Mouse (Mus musculus) gastrocnemius, postnatal 4 days (tissue): ENCODE results near the gene Apoe. TPM values are rescaled to one million over a fixed set of nuclear protein-coding genes. Genes with fewer than 3 reads are reported as not detected.

Source experiments
- DNase-seq, 2 experiments: peaks; one replicate each; pipeline ENCODE4 v3.0.0; 2021 to 2022; ENCODE audit warnings: low spot score in 2 of 2, mixed read lengths in 2 of 2
- total RNA-seq, 2 experiments: library from RNA; stranded (reverse); gene quantifications; 2 replicates each; pipeline ENCODE4 v1.2.3; 2021

Apoe gene
- total RNA-seq, 2 experiments from 2014 or later, result 136 to 167 TPM

DNA sequence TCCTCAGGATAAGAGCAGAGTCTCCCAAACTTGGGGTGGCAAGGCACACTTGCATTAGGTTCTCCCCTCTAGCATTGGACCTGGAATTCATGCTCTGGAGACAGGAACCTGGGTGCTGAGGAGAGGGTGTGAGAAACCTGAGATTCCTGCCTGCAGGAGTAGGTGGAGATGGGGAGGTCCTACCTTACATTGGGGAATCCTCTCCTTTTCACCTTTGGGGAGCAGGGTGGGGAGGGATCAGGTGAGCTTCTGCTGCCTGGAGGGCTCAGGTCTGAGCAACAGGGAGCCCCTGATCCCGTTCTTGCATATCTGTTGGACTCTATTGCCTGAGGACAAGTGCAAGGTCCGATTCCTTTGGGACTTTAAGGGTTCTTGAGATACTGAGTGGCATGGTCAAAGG lies 17.8 kb upstream of the Apoe start:
- no peak for DNase-seq

- DNase-seq, result no peak
Observed at GRCm38 (mm10) chr7:19716055-19716682, 17.2 kb upstream of the Apoe start.

- DNase-seq, result peak; percentile 90 to 98
Observed at GRCm38 (mm10) chr7:19715239-19716054, 16.5 kb upstream of the Apoe start, which contains the start of gene Tomm40. Gene Tomm40, minus strand, starts transcription at chr7:19715438.

GRCm38 (mm10) chr7:19714836-19715235 lies 15.8 kb upstream of the Apoe start:
- no peak for DNase-seq

DNA sequence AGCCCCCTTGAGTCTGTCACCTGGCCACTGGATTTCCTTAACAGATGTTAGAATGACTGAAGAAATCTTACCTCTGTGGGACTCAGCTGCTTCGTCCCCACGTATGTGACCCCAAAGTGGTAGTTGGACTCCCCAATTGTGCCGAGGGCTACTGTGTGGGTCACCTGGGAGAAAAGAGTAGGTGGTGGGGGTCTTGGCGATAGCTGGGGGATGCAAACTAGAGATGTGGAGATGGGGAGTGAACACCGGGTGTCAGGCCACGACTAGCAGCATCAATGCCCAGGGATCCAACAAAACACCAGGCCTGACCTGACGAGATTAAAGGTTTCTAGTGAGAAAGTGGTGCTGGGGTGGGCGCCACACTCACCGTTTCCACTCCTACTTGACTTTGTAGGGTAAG lies 14.6 kb upstream of the Apoe start:
- DNase-seq, result no peak

DNA sequence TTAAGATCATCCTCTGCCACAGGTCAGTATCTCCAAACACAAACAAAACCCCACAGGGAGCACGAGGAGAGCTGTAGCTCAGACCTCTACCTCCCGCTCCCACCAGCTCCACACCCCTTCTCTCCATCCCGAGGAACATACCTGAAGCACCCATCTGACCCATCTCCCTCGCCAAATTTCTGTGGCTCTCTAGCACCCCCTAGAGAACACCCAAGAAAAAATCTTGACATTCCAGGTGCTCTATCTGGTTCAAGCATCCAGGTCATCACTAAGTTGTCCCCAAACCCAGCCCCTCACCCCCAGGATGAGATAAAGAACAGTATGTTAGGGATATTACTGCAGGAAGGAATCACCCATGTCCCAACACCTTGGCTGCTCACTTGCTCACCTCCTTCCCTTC lies 14.2 kb upstream of the Apoe start:
- no peak for DNase-seq

GRCm38 (mm10) chr7:19712414-19712813 lies 13.4 kb upstream of the Apoe start:
- no peak for DNase-seq

GRCm38 (mm10) chr7:19710650-19711049 lies 11.7 kb upstream of the Apoe start:
- DNase-seq, result no peak

GRCm38 (mm10) chr7:19705271-19705670 lies 6.3 kb upstream of the Apoe start:
- no peak for DNase-seq

DNA sequence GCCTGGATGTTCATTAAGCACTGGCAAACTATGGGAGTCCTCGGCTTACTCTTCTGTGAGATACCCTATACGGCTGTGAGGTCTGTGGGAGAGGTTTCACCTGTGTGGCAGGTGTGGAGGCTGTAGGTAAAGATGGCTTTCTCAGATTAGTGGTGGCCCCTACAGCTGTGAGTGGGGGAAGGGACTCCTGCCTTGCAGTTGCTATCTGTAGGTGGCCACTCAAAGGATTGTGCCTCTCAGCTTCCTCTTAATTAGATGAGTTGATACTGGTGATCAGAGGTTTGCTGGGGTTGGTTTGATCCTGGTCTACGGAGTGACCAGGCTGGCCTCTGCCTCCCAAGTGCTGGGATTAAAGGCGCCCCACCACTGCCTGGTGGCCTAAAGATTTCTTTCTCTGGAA lies 5.5 kb upstream of the Apoe start:
- DNase-seq, result no peak

DNA sequence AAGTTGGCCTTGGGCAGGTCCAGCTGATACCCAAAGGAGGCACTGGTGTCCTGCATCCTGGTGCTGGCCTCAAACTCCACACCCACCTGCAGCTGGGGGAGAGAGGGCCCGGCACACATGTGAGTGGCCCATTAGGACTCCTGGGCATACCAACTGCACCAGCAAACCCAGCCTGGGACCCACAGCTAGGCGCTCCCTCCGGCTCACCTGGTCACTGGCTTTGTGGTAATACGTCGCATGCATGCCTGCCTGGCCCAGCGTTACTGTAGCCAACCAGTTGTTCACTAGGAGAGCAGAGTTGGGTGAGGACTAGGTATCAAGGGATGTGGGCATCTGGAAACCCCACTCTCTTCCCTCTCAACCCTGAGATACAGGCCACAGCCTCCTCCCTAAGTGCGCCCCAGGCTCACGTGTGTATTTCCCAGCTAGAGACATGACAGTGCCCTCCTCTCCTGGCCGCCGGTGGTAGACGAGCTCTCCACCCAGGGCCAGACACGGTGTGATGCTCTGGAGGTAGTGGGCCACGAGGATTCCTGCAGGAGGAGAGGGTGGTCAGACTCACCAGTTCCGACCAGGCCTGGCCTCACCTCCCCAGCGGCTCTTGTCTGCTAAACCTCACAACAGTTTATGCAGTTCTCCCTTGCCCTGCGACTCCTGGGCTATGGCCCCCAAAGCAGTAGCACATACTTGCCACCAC lies 4.0 kb upstream of the Apoe start:
- no peak for DNase-seq

DNA sequence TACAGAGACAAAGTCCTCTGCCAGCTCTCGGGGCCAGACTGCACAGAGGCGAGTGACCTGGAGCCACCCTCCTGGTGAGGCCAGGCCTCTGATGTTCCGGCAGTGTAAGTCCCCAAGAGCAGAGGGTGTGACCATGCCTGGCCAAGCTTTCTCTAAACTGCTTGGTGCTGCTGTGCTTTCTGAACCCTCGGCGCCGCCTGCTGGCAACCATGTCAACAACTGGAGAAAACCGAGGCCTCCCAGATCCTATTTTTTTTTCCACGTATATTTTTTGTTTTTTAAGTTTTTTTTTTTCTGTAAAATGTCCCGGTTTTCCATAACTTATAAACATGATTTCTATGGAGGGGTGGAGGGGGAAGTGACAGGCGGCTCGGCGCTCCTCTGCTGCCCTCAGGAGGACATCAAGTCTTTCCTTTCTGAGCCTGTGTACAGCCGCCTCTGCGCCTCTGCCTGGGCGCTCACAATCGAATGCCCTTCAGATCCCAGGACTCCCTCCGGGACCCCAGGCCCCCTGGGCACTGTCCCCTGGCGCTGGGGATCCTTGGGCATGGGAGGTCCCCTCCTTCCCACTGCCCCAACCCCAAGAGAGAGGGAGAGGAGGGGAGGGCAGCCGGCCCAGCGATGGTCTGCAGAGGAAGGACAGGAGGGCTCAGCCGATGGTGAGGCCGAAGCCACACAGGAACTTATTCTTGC lies 2.2 kb upstream of the Apoe start:
- DNase-seq, result peak in 1 of 2 experiments; percentile 73

GRCm38 (mm10) chr7:19700299-19701068 lies 1.5 kb upstream of the Apoe start:
- DNase-seq, result no peak

- DNase-seq, result no peak
Observed at GRCm38 (mm10) chr7:19699827-19700148, 800 bp upstream of the Apoe start.

- DNase-seq, result no peak
Observed at GRCm38 (mm10) chr7:19697949-19698906, 760 bp downstream of the Apoe start.

DNA sequence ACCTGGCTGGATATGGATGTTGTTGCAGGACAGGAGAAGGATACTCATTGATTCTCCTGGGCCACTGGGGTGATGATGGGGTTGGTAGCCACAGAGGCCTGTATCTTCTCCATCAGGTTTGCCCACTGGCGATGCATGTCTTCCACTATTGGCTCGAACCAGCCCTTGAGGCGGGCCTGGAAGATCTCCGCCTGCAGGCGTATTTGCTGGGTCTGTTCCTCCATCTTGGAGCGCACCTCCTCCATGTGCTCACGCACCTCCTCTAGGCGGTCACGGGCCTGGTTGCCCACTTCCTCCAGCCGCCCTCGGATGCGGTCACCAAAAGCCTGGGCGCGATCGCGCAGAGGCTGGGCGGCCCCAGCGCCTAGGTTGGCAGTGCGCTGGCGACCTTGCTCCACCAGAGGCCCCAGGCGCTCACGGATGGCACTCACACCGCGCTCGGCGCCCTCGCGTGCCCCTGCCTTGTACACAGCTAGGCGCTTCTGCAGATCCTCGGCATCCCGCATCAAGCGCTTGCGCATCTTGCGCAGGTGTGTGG lies 2.6 kb downstream of the Apoe start:
- DNase-seq, result no peak

DNA sequence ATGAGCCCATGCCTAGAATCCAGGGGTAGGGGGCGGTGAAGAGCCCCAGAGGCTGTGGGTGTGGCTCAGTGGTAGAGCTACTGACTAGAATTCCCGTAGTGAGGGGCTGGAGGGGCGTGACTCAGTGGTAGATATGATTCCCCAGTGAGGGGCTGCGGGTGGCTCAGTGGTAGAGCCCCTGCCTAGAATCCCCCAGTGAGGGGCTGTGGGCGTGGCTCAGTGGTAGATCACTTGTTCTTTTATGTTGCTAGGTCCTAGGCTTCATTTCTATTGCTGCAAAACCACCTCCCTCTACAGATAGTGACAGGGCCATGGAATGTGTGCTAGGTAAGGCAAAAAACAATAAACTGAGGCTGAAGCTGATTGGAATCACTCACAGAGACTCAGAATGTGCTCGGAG lies 3.1 kb downstream of the Apoe start:
- no peak for DNase-seq

GRCm38 (mm10) chr7:19695213-19695594 lies 3.8 kb downstream of the Apoe start:
- DNase-seq, result no peak
